Mouse (Mus musculus) liver, postnatal 0 days (tissue): ENCODE results near the gene Apc2. TPM values are rescaled to one million over a fixed set of nuclear protein-coding genes. Genes with fewer than 3 reads are reported as not detected.

Source experiments
- ATAC-seq: fragments of 200-750 bp; cut with Nextera tagmentation; 2 replicates; pipeline ENCODE4 v1.8.0; 2017; ENCODE audit warnings: mild to moderate bottlenecking, moderate library complexity
- DNase-seq: peaks from one replicate; pipeline ENCODE4 v3.0.0-alpha.2; 2016
- H3K27ac ChIP-seq: fragments of 300-500 bp; sonication (generic); 2 replicates; pipeline ENCODE4 v1.5.1; 2014; ENCODE audit warnings: antibody characterized with exemption, moderate library complexity, mild to moderate bottlenecking, low read depth
- H3K27me3 ChIP-seq: fragments of 300-500 bp; sonication (generic); 2 replicates; pipeline ENCODE4 v1.6.1; 2014; ENCODE audit warnings: low read length, control low read depth, mixed read lengths; ENCODE audit not compliant: insufficient read depth
- H3K36me3 ChIP-seq: fragments of 300-500 bp; sonication (generic); replicated peaks from 2 replicates; pipeline ENCODE4 v1.6.1; 2014; ENCODE audit warnings: mild to moderate bottlenecking, control low read depth, low read length, moderate library complexity, mixed read lengths; ENCODE audit not compliant: insufficient read depth
- H3K4me1 ChIP-seq: fragments of 300-500 bp; sonication (generic); 2 replicates; pipeline ENCODE4 v1.6.1; 2014; ENCODE audit warnings: antibody characterized with exemption, mild to moderate bottlenecking, control low read depth; ENCODE audit not compliant: insufficient read depth
- H3K4me2 ChIP-seq: fragments of 300-500 bp; sonication (generic); 2 replicates; pipeline ENCODE4 v1.6.1; 2014; ENCODE audit warnings: low read depth, mild to moderate bottlenecking, low read length, moderate library complexity, mixed read lengths
- H3K4me3 ChIP-seq: fragments of 300-500 bp; sonication (generic); 2 replicates; pipeline ENCODE4 v1.5.1; 2014; ENCODE audit warnings: low read depth, low read length
- H3K9ac ChIP-seq: fragments of 300-500 bp; sonication (generic); replicated peaks from 2 replicates; pipeline ENCODE4 v1.6.1; 2014; ENCODE audit warnings: mild to moderate bottlenecking, moderate library complexity
- H3K9me3 ChIP-seq: fragments of 300-500 bp; sonication (generic); 2 replicates; pipeline ENCODE4 v1.6.1; 2016; ENCODE audit warnings: mild to moderate bottlenecking, control low read depth, low read length, mixed read lengths
- CTCF ChIP-seq: sonication (generic); IDR thresholded peaks from 2 replicates; pipeline ENCODE4 v1.5.1; 2016; ENCODE audit warnings: antibody characterized with exemption, low read depth
- EP300 ChIP-seq: IDR thresholded peaks from 2 replicates; pipeline ENCODE4 v1.6.1; 2016; ENCODE audit warnings: antibody characterized with exemption, low read depth, mild to moderate bottlenecking
- WGBS: fragments of 180-500 bp; shearing (Covaris S2); extraction: QIAGEN DNeasy Blood & Tissue Kit; methylation state at CpG from one replicate; pipeline ENCODE4 v1.1.7; 2014; ENCODE audit not compliant: insufficient replicate concordance; 5-methylcytosine and 5-hydroxymethylcytosine counted together
- polyA plus RNA-seq: library from polyadenylated mRNA; unstranded; fragments of >200 nt; fragmentation: Nextera tagmentation; extraction: Ambion mirVana; gene quantifications from 2 replicates; pipeline ENCODE4 v1.2.1, GENCODE M21; 2015

Apc2 gene
- polyA plus RNA-seq, 1 experiment from 2014 or later: 0.05 TPM

GRCm38 (mm10) chr10:80262169-80262568 is 33.6 kb upstream of the Apc2 start:
- Histone ChIP-seq H3K4me2 (peak overlapping the region; percentile 89), H3K9me3 (no peaks in the 10 kb centered on the region), H3K27ac (peak overlapping the region; percentile 97), H3K4me1 (peaks cover 49% of the 10 kb centered on the region), H3K4me3 (peak overlapping the region; percentile 54), H3K36me3 (peaks cover 15% of the 10 kb centered on the region), H3K27me3 (no peaks in the 10 kb centered on the region), H3K9ac (0 out of 2 replicates have a peak overlapping the region, but pooled peaks have one; percentile 12)
- no peak for ATAC-seq
- no peak for DNase-seq
- WGBS: 58% methylated on average over 12 of the region's 12 CpGs
- TF ChIP-seq EP300 (no peak), CTCF (no peak)

- Histone ChIP-seq H3K27me3 (no peaks in the 10 kb centered on the region), H3K9ac (0 out of 2 replicates have a peak overlapping the region, but pooled peaks have one; percentile 12), H3K4me1 (peaks cover 56% of the 10 kb centered on the region), H3K27ac (no peak overlapping the region), H3K4me3 (no peak overlapping the region), H3K9me3 (no peaks in the 10 kb centered on the region), H3K4me2 (no peak overlapping the region), H3K36me3 (peaks cover 19% of the 10 kb centered on the region)
- ATAC-seq (no peak), DNase-seq (no peak)
- TF ChIP-seq EP300: no peak
- no peak for TF ChIP-seq CTCF
- 89% methylated on average over 10 of the region's 10 CpGs for WGBS
These were observed 32.9 kb upstream of the Apc2 start for GRCm38 (mm10) chr10:80262776-80263365.

GRCm38 (mm10) chr10:80264341-80265148 is 31.2 kb upstream of the Apc2 start:
- peaks cover 13% of the 10 kb centered on the region for H3K36me3 ChIP-seq
- WGBS: 1% methylated on average over 72 of the region's 81 CpGs
- peak; percentile 72 for ATAC-seq
- peak overlapping the region; percentile 98 for H3K9ac ChIP-seq
- peak overlapping the region; percentile 93 for H3K4me3 ChIP-seq
- peak overlapping the region; percentile 93 for H3K27ac ChIP-seq
- H3K27me3 ChIP-seq: no peaks in the 10 kb centered on the region
- DNase-seq: peak; percentile 99
- TF ChIP-seq CTCF (no peak), EP300 (peak; percentile 72; the same call in 1 of the 2 replicates)
- H3K4me2 ChIP-seq: peak overlapping the region; percentile 94
- H3K9me3 ChIP-seq: no peaks in the 10 kb centered on the region
- peaks cover 66% of the 10 kb centered on the region for H3K4me1 ChIP-seq

DNA sequence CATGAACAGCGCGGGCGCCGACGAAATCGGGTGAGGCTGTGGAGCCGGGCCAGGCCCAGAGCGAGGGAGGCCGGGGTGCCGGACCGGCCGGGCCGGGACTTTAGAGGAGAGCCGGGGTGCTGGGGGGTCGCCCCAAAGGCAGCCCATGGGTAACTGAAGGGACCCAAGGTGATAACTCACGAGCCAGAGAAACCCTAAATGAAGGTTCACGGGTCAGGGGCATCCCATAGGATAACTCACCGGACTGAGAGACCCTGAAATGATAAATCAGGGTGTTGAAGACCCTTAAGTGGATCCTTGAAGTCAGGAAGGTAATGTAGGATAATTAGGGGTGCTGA is 30.7 kb upstream of the Apc2 start:
- Histone ChIP-seq H3K9ac (peak overlapping the region; percentile 98), H3K27ac (peak overlapping the region; percentile 93)

GRCm38 (mm10) chr10:80270099-80270498 is 25.7 kb upstream of the Apc2 start:
- Histone ChIP-seq H3K27me3 (no peaks in the 10 kb centered on the region), H3K9ac (peak overlapping the region; percentile 63), H3K4me2 (peak overlapping the region; percentile 52), H3K27ac (peak overlapping the region; percentile 92), H3K9me3 (no peaks in the 10 kb centered on the region), H3K4me3 (no peak overlapping the region), H3K36me3 (peaks cover 41% of the 10 kb centered on the region), H3K4me1 (peaks cover 76% of the 10 kb centered on the region)
- DNase-seq (no peak), ATAC-seq (0 out of 2 replicates have a peak, but pooled peaks have one; percentile 10)
- TF ChIP-seq EP300 (no peak), CTCF (no peak)
- 67% methylated on average over 2 of the region's 2 CpGs for WGBS

More for the DNA sequence above, 30.7 kb upstream of the Apc2 start:
- H3K4me3 ChIP-seq: peak overlapping the region; percentile 93
- no peaks in the 10 kb centered on the region for H3K9me3 ChIP-seq
- peaks cover 13% of the 10 kb centered on the region for H3K36me3 ChIP-seq
- DNase-seq (no peak), ATAC-seq (no peak)
- peaks cover 66% of the 10 kb centered on the region for H3K4me1 ChIP-seq
- H3K4me2 ChIP-seq: peak overlapping the region; percentile 94
- under 1% methylated on average over 18 of the region's 18 CpGs for WGBS
- H3K27me3 ChIP-seq: no peaks in the 10 kb centered on the region
- TF ChIP-seq CTCF (no peak), EP300 (no peak)

DNA sequence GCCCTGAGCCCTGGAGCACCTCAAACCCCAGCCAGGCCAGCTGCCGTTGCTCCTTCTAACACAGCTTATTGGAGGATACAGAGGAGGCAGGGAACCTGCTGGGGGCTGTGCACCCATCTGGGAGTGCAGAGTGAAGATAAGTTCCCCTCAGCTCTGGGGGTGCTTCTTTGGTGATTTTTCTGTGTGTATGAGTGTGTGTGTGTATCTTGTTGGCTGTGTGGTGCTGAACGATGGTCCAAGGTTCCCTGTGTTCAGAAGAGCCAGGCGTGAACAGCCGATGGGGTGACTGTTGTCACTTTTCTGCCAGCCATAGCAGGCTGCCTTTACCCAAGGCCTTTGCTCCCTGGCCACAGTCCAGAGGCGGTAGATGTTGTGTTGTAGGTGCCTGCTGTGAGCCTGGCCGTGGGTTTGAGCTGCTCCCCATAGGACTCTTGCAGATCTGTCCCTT is 25.0 kb upstream of the Apc2 start:
- DNase-seq: peak; percentile 68

More for the DNA sequence above, 25.0 kb upstream of the Apc2 start:
- Histone ChIP-seq H3K9ac (peak overlapping the region; percentile 63), H3K36me3 (peaks cover 45% of the 10 kb centered on the region), H3K4me2 (peak overlapping the region; percentile 52), H3K27me3 (no peaks in the 10 kb centered on the region), H3K4me1 (peaks cover 73% of the 10 kb centered on the region), H3K27ac (peak overlapping the region; percentile 92), H3K9me3 (no peaks in the 10 kb centered on the region), H3K4me3 (no peak overlapping the region; the same call in 1 of the 2 replicates)
- TF ChIP-seq CTCF: no peak
- peak; percentile 33; the same call in 1 of the 2 replicates for TF ChIP-seq EP300
- ATAC-seq: peak; percentile 77
- WGBS: 29% methylated on average over 6 of the region's 6 CpGs
